Mouse (Mus musculus) stomach, embryonic 15.5 days (tissue): ENCODE data around the gene BC004004. TPM values are rescaled to one million over a fixed set of nuclear protein-coding genes. Genes with fewer than 3 reads are reported as not detected.
"Not testable (repeated sequence)": the region's sequence is repeated elsewhere in the genome, so short reads cannot be mapped to it uniquely, and the experiment has no call there.

Experiments used
- ATAC-seq: fragments of 200-750 bp; cut with Nextera tagmentation; 2 replicates; pipeline ENCODE4 v1.8.0; 2017; ENCODE audit warnings: low read depth, moderate number of reproducible peaks, moderate TSS enrichment; ENCODE audit not compliant: insufficient read depth, low FRiP score
- H3K27ac ChIP-seq: fragments of 300-500 bp; sonication (generic); 2 replicates; pipeline ENCODE4 v1.5.1; 2015; ENCODE audit warnings: mild to moderate bottlenecking, inconsistent platforms
- H3K27me3 ChIP-seq: fragments of 300-500 bp; sonication (generic); replicated peaks from 2 replicates; pipeline ENCODE4 v1.6.1; 2015; ENCODE audit warnings: inconsistent platforms
- H3K36me3 ChIP-seq: fragments of 300-500 bp; sonication (generic); 2 replicates; pipeline ENCODE4 v1.6.1; 2015; ENCODE audit warnings: inconsistent platforms
- H3K4me1 ChIP-seq: fragments of 300-500 bp; sonication (generic); 2 replicates; pipeline ENCODE4 v1.6.1; 2015; ENCODE audit warnings: inconsistent platforms
- H3K4me2 ChIP-seq: fragments of 300-500 bp; sonication (generic); 2 replicates; pipeline ENCODE4 v1.6.1; 2015; ENCODE audit warnings: mild to moderate bottlenecking, inconsistent platforms
- H3K4me3 ChIP-seq: fragments of 300-500 bp; sonication (generic); replicated peaks from 2 replicates; pipeline ENCODE4 v1.5.1; 2015; ENCODE audit warnings: inconsistent platforms
- H3K9ac ChIP-seq: fragments of 300-500 bp; sonication (generic); 2 replicates; pipeline ENCODE4 v1.6.1; 2015; ENCODE audit warnings: inconsistent platforms
- H3K9me3 ChIP-seq: fragments of 300-500 bp; sonication (generic); 2 replicates; pipeline ENCODE4 v1.6.1; 2016; ENCODE audit warnings: inconsistent platforms
- WGBS: fragments of 180-500 bp; shearing (Covaris S2); methylation state at CpG from one replicate; pipeline ENCODE4 v1.1.7; 2015; 5-methylcytosine and 5-hydroxymethylcytosine counted together
- polyA plus RNA-seq: library from polyadenylated mRNA; unstranded; fragments of >200 nt; fragmentation: Nextera tagmentation; extraction: Ambion mirVana; gene quantifications from 2 replicates; pipeline ENCODE4 v1.2.1, GENCODE M21; 2015

BC004004 gene
- polyA plus RNA-seq, 1 experiment from 2014 or later, result 81.6 TPM

GRCm38 (mm10) chr17:29345272-29345671 is 76.7 kb downstream of the BC004004 start:
- Histone ChIP-seq H3K9me3 (no peaks in the 10 kb centered on the region), H3K9ac (no peak overlapping the region), H3K27ac (no peak overlapping the region), H3K27me3 (no peaks in the 10 kb centered on the region), H3K4me3 (no peak overlapping the region), H3K36me3 (peaks cover 17% of the 10 kb centered on the region), H3K4me1 (peaks cover 38% of the 10 kb centered on the region), H3K4me2 (no peak overlapping the region)
- 90% methylated on average over 12 of the region's 12 CpGs for WGBS
- ATAC-seq, result no peak

- 4% methylated on average over 11 of the region's 11 CpGs for WGBS
- ATAC-seq, result no peak
- Histone ChIP-seq H3K9ac (peak overlapping the region; percentile 77), H3K27ac (peak overlapping the region; percentile 93), H3K4me1 (peaks cover 35% of the 10 kb centered on the region), H3K4me2 (peak overlapping the region; percentile 66), H3K36me3 (peaks cover 16% of the 10 kb centered on the region; the same call in 1 of the 2 replicates), H3K9me3 (no peaks in the 10 kb centered on the region), H3K27me3 (no peaks in the 10 kb centered on the region), H3K4me3 (peak overlapping the region; percentile 84)
Measured at GRCm38 (mm10) chr17:29346496-29347125, 78.0 kb downstream of the BC004004 start.

DNA sequence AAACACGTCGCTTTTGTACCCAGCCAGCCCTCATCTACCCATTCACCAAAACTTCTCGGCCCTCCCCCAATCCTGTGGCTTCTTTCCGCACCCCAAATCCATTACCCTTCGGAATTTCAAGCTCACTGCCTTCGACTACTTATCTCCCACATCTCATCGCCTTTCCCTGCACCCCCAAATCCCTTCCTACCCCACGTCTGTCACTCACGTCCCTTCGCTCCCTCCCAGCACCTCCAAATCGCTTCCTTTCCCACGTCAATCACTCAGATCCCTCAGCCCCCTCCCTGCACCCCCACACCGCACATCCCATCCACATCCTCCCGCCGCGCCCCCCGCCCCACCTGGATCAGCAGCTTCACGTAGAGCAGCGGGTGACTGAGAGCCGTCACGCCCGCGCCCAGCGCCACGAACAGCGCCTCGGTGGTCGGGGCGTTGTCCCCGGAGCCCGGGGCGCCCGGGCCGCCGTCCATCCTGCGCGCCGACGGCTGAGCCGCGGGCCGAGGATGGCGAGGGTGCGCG is 78.6 kb downstream of the BC004004 start:
- H3K9ac ChIP-seq, result peak overlapping the region; percentile 77
- H3K4me1 ChIP-seq, result peaks cover 29% of the 10 kb centered on the region
- WGBS, result under 1% methylated on average over 44 of the region's 45 CpGs
- peaks cover 16% of the 10 kb centered on the region; the same call in 1 of the 2 replicates for H3K36me3 ChIP-seq
- no peak; the same call in 1 of the 2 replicates for ATAC-seq
- no peaks in the 10 kb centered on the region for H3K27me3 ChIP-seq
- peak overlapping the region; percentile 84 for H3K4me3 ChIP-seq
- H3K27ac ChIP-seq, result peak overlapping the region; percentile 93
- H3K4me2 ChIP-seq, result peak overlapping the region; percentile 66
- no peaks in the 10 kb centered on the region for H3K9me3 ChIP-seq

DNA sequence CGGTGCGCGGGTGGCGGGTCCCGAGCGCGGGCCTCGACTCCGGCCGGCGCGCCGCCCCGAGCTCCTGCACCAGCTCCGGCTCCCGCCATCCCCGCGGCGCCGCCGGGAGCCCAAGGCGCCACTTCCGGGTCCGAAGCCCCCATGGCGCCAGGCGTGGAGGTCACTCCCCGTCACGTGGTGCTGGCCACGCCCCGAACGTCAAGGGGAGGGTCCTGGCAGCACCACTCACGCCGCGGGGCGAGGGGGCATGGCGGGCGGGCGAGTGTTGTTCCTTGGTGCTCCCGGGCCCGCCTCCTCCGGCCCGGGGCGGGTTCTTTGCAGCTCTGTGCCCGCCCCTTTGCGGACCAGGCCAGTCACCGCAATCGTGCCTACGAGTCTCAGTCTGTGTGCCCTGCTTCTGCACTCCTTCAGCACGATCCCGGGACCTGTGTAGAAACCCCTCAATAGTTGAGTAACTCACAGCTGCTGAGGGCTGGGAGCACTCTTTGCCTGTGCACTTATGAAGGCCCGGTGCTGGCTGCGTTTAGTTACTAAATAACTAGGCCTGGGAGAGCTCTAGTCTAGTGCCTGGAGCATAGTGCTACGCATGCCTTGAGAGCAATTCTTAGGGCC is 79.2 kb downstream of the BC004004 start, which contains the start of gene Mtch1:
Mtch1 (minus strand) TSS at position 290 of the 612 bp plus-strand sequence.
- ATAC-seq, result peak; percentile 98
- H3K27ac ChIP-seq, result peak within 1 kb of the TSS; percentile 93
- peaks cover 24% of the 10 kb centered on the region for H3K4me1 ChIP-seq
- under 1% methylated on average over 50 of the region's 53 CpGs for WGBS
- peak within 1 kb of the TSS; percentile 84 for H3K4me3 ChIP-seq
- no peaks in the 10 kb centered on the region for H3K9me3 ChIP-seq
- H3K9ac ChIP-seq, result peak within 1 kb of the TSS; percentile 77
- H3K36me3 ChIP-seq, result peaks cover 13% of the 10 kb centered on the region; the same call in 1 of the 2 replicates
- H3K4me2 ChIP-seq, result peak within 1 kb of the TSS; percentile 66
- no peaks in the 10 kb centered on the region for H3K27me3 ChIP-seq

GRCm38 (mm10) chr17:29348996-29349395 is 80.4 kb downstream of the BC004004 start:
- WGBS, result 66% methylated on average over 2 of the region's 2 CpGs
- Histone ChIP-seq H3K36me3 (peaks cover 4% of the 10 kb centered on the region; the same call in 1 of the 2 replicates), H3K4me3 (no peak overlapping the region), H3K9ac (no peak overlapping the region), H3K4me2 (no peak overlapping the region), H3K9me3 (no peaks in the 10 kb centered on the region), H3K27ac (no peak overlapping the region), H3K4me1 (peaks cover 19% of the 10 kb centered on the region), H3K27me3 (no peaks in the 10 kb centered on the region)
- ATAC-seq, result no peak

DNA sequence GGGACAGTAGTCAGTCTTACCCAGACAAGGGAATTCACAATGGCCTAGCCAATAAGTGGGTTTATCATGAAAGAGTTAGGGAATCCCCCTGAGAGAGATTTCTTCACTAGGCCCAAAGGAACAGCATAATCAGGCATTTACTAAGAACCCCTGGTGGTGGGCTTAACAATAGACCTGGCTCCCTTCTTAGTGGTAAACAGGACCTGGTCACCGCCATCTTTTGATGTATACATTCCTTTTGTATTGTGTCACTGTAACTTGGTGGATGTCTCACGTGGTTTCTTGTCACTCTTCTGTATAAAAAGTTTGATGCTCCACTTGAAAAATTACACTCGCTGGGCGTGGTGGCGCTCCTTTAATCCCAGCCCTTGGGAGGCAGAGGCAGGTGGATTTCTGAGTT is 82.5 kb downstream of the BC004004 start:
- 77% methylated on average over 5 of the region's 5 CpGs for WGBS
- H3K9ac ChIP-seq, H3K4me3 ChIP-seq, H3K27me3 ChIP-seq, H3K36me3 ChIP-seq, H3K9me3 ChIP-seq, H3K27ac ChIP-seq, ATAC-seq, H3K4me2 ChIP-seq: not testable (repeated sequence)
- H3K4me1 ChIP-seq, result peaks cover 27% of the 10 kb centered on the region

DNA sequence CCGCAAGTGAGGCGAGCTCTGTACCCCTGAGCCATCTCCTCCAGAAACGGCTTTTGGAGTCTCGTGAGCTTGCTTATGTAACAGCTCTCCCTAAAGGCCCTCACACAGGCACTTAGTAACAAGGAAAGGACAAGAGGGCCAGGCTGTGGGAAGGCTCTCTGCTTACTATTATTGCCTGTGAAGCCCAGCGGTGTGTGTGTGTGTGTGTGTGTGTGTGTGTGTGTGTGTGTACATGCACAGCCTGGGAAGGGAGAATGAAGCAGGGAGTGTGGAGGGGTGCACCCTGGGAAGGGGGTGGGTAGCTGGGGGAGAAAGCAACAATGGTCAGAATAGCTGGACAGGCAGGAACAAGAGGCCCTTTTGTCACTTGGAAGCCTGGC is 86.9 kb downstream of the BC004004 start:
- H3K4me2 ChIP-seq, result no peak overlapping the region

GRCm38 (mm10) chr17:29355841-29356478 is 87.4 kb downstream of the BC004004 start:
- WGBS, result 16% methylated on average over 17 of the region's 17 CpGs

More for the DNA sequence above, 86.9 kb downstream of the BC004004 start:
- Histone ChIP-seq H3K9me3 (no peaks in the 10 kb centered on the region), H3K4me1 (peaks cover 26% of the 10 kb centered on the region), H3K9ac (no peak overlapping the region), H3K36me3 (no peaks in the 10 kb centered on the region), H3K27ac (peak overlapping the region; percentile 93), H3K27me3 (no peaks in the 10 kb centered on the region), H3K4me3 (no peak overlapping the region)
- 38% methylated on average over 5 of the region's 5 CpGs for WGBS
- ATAC-seq, result peak; percentile 57; the same call in 1 of the 2 replicates

GRCm38 (mm10) chr17:29356479-29356856 is 87.9 kb downstream of the BC004004 start:
- Histone ChIP-seq H3K9ac (no peak overlapping the region), H3K9me3 (no peaks in the 10 kb centered on the region), H3K4me2 (peak overlapping the region; percentile 61), H3K27me3 (no peaks in the 10 kb centered on the region), H3K4me3 (peak overlapping the region; percentile 30), H3K27ac (peak overlapping the region; percentile 93), H3K4me1 (peaks cover 29% of the 10 kb centered on the region), H3K36me3 (no peaks in the 10 kb centered on the region)
- 6% methylated on average over 11 of the region's 11 CpGs for WGBS
- peak; percentile 84 for ATAC-seq

More at GRCm38 (mm10) chr17:29355841-29356478, 87.4 kb downstream of the BC004004 start:
- Histone ChIP-seq H3K27me3 (no peaks in the 10 kb centered on the region), H3K4me2 (peak overlapping the region; percentile 61), H3K36me3 (no peaks in the 10 kb centered on the region), H3K9ac (no peak overlapping the region), H3K4me1 (peaks cover 29% of the 10 kb centered on the region), H3K9me3 (no peaks in the 10 kb centered on the region), H3K4me3 (peak overlapping the region; percentile 30; the same call in 1 of the 2 replicates), H3K27ac (peak overlapping the region; percentile 93)
- ATAC-seq, result 0 out of 2 replicates have a peak, but pooled peaks have one; percentile 3

DNA sequence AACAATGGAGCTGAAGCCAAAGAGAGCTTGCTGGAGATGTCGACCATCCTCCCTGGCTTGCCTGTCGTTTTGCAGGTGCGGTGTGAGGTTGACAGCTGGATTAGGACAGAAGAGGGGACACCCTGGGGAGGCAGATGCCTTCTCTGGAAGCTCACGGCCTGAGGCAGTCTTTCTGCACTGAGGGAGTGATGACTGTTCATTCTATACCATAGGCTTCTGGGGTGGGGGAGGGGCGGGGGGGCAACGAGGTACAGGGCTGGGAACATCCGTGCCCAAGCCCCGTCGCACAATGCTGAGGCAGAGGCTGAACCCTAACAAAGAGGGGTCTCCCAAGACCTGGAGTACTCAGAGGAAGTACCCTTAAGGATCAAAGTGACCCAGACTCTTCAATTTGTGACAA is 88.3 kb downstream of the BC004004 start:
- peak overlapping the region; percentile 93 for H3K27ac ChIP-seq
- no peaks in the 10 kb centered on the region for H3K36me3 ChIP-seq
- H3K9ac ChIP-seq, result no peak overlapping the region
- peak overlapping the region; percentile 30 for H3K4me3 ChIP-seq
- H3K4me2 ChIP-seq, result peak overlapping the region; percentile 61
- H3K9me3 ChIP-seq, result no peaks in the 10 kb centered on the region
- peaks cover 29% of the 10 kb centered on the region for H3K4me1 ChIP-seq
- ATAC-seq, result 0 out of 2 replicates have a peak, but pooled peaks have one; percentile 1
- WGBS, result 15% methylated on average over 9 of the region's 9 CpGs
- no peaks in the 10 kb centered on the region for H3K27me3 ChIP-seq

DNA sequence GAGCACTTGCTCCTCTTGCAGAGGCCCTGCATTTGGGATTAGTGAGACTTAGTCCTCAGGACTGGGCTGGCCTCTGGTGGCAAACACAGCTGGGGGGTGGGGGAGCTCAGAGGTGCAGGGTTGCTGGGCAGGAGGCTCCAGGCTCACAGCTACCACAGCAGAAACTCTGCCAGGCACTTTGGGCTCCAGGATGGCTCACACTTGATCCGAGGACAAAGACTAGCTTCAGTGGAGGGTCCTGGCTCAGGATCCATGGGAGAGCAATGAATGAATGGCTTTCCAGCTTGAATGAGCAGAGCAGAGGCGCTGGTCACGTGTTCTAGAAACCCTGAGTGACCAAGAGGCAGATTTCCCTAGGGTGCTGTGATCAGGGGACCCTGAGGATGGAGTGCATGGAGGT is 90.3 kb downstream of the BC004004 start:
- no peak for ATAC-seq
- 65% methylated on average over 3 of the region's 3 CpGs for WGBS
- Histone ChIP-seq H3K9me3 (no peaks in the 10 kb centered on the region), H3K27ac (no peak overlapping the region), H3K9ac (no peak overlapping the region), H3K4me3 (no peak overlapping the region), H3K4me2 (no peak overlapping the region), H3K27me3 (no peaks in the 10 kb centered on the region), H3K36me3 (no peaks in the 10 kb centered on the region), H3K4me1 (peaks cover 29% of the 10 kb centered on the region)
